Mouse (Mus musculus) small intestine, adult 2 months (tissue): ENCODE data around the gene Fis1.

Experiments
- CTCF ChIP-seq: fragments of 200-500 bp; IDR thresholded peaks from 2 replicates; pipeline ENCODE4 v1.5.1; 2012; ENCODE audit warnings: low read depth, mild to moderate bottlenecking, control low read depth, inconsistent platforms, low read length, moderate library complexity, mixed read lengths; ENCODE audit not compliant: insufficient replicate concordance, insufficient read length; ENCODE audit errors: extremely low read depth
- POLR2A ChIP-seq: fragments of 200-500 bp; IDR thresholded peaks from 2 replicates; pipeline ENCODE4 v1.6.1; 2012; ENCODE audit warnings: low read depth, mild to moderate bottlenecking, control low read depth, inconsistent platforms, low read length, moderate library complexity

GRCm38 (mm10) chr5:136966861-136967455, 13.9 kb downstream of the Fis1 start:
- TF ChIP-seq POLR2A: no peak
- no peak for TF ChIP-seq CTCF
